Mouse (Mus musculus): ENCODE data around the gene Tnp2. TPM values are rescaled to one million over a fixed set of nuclear protein-coding genes. Genes with fewer than 3 reads are reported as not detected.

The Tnp2 gene
- polyA plus RNA-seq, 1 experiment from 2014 or later = not detected

DNA sequence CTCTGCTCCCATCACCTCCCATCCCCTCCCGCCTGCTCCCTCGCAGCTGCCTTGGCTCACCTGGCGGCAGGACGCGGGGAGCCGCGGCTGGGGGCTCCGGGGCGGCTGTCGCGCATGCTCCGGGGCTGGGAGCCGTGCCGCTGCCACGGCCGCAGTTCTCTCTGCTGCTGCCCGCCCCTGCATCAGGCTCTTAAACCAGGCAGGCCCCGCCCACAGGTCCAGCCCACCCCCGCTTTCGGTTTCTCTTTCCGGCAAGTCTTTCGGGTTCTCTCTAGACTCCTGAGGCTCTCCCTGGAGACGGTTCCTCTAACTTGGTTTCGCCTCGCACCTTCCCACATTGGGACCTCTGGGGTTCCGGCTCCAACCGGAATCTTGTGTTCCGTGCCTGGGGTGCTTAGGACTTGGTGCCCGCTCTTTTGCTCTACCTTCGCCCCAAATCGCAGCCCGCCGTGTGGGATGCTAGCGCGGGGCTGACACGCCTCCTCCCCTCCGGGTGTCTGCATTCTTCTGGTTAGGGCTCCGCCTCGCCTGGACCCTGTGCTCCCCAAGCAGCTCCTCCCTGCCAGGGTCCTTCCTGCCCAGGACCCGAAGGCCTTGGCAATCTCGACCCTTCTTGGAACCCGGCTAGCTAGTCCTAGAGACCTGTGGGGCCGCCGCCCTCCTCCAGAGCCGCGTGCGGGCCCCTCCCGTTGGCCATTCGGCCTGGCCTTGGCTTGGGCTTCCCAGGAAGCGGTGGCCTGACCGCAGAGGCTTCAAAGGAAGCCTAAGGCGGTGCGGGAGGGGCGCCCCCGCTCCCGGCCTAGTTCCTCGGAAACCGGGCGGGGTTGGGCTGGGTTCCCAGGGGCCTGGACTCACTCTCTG, 2.9 kb downstream of the Tnp2 start, which contains the start of gene Socs1:
Gene Socs1 (minus strand): TSS at position 166 of the 861 bp plus-strand sequence.
- ATAC-seq (ENCODE audit: low read depth) = peak; percentile 88
- H3K9me3 ChIP-seq (ENCODE audit: control insufficient read depth, low read length) = no peaks in the 10 kb centered on the region
- H3K4me3 ChIP-seq (ENCODE audit: low read depth, low read length) = peak within 1 kb of the TSS; percentile 57

GRCm38 (mm10) chr16:10784793-10785370, 3.6 kb downstream of the Tnp2 start:
- H3K36me3 ChIP-seq (ENCODE audit: control insufficient read depth, insufficient read depth, low read length) = no peaks in the 10 kb centered on the region
- peaks cover 6% of the 10 kb centered on the region for H3K4me1 ChIP-seq (ENCODE audit: control insufficient read depth, insufficient read depth, low read length)
- peak overlapping the region; percentile 100 for H3K4me2 ChIP-seq (ENCODE audit: low read depth, low read length)
- under 1% methylated on average over 47 of the region's 55 CpGs for WGBS
- peak; percentile 87 for ATAC-seq (ENCODE audit: low read depth)
- peak overlapping the region; percentile 67 for H3K9ac ChIP-seq (replicated peaks; ENCODE audit: low read depth, low read length)
- H3K4me3 ChIP-seq (ENCODE audit: low read depth, low read length) = peak overlapping the region; percentile 57
- peak overlapping the region; percentile 88 for H3K27ac ChIP-seq (ENCODE audit: low read depth, low read length)
- H3K27me3 ChIP-seq (ENCODE audit: control insufficient read depth, insufficient read depth, low read length) = 0 out of 2 replicates have a peak, but pooled peaks cover 3% of the 10 kb centered on the region
- H3K9me3 ChIP-seq (ENCODE audit: control insufficient read depth, low read length) = no peaks in the 10 kb centered on the region

More for the DNA sequence above, 2.9 kb downstream of the Tnp2 start, which contains the start of gene Socs1:
- peaks cover 6% of the 10 kb centered on the region for H3K4me1 ChIP-seq (ENCODE audit: control insufficient read depth, insufficient read depth, low read length)
- H3K9ac ChIP-seq (replicated peaks; ENCODE audit: low read depth, low read length) = peak within 1 kb of the TSS; percentile 67
- H3K4me2 ChIP-seq (ENCODE audit: low read depth, low read length) = peak within 1 kb of the TSS; percentile 100
- 0 out of 2 replicates have a peak, but pooled peaks cover 3% of the 10 kb centered on the region for H3K27me3 ChIP-seq (ENCODE audit: control insufficient read depth, insufficient read depth, low read length)
- H3K27ac ChIP-seq (ENCODE audit: low read depth, low read length) = peak within 1 kb of the TSS; percentile 88
- WGBS = under 1% methylated on average over 50 of the region's 59 CpGs
- no peaks in the 10 kb centered on the region for H3K36me3 ChIP-seq (ENCODE audit: control insufficient read depth, insufficient read depth, low read length)

- peak overlapping the region; percentile 100 for H3K4me2 ChIP-seq (ENCODE audit: low read depth, low read length)
- peaks cover 6% of the 10 kb centered on the region for H3K4me1 ChIP-seq (ENCODE audit: control insufficient read depth, insufficient read depth, low read length)
- H3K27ac ChIP-seq (ENCODE audit: low read depth, low read length) = peak overlapping the region; percentile 34; the same call in 1 of the 2 replicates
- peak overlapping the region; percentile 67 for H3K9ac ChIP-seq (replicated peaks; ENCODE audit: low read depth, low read length)
- 0 out of 2 replicates have a peak, but pooled peaks cover 3% of the 10 kb centered on the region for H3K27me3 ChIP-seq (ENCODE audit: control insufficient read depth, insufficient read depth, low read length)
- no peaks in the 10 kb centered on the region for H3K9me3 ChIP-seq (ENCODE audit: control insufficient read depth, low read length)
- peak overlapping the region; percentile 57 for H3K4me3 ChIP-seq (ENCODE audit: low read depth, low read length)
- no peaks in the 10 kb centered on the region for H3K36me3 ChIP-seq (ENCODE audit: control insufficient read depth, insufficient read depth, low read length)
- WGBS = 4% methylated on average over 69 of the region's 81 CpGs
- peak; percentile 1; the same call in 1 of the 2 replicates for ATAC-seq (ENCODE audit: low read depth)
Observed at GRCm38 (mm10) chr16:10783883-10784792, 4.3 kb downstream of the Tnp2 start.

GRCm38 (mm10) chr16:10783451-10783850, 5.0 kb downstream of the Tnp2 start:
- no peak for ATAC-seq (ENCODE audit: low read depth)
- WGBS = 57% methylated on average over 8 of the region's 8 CpGs
- Histone ChIP-seq H3K4me2 (ENCODE audit: low read depth, low read length) (peak overlapping the region; percentile 100), H3K9ac (replicated peaks; ENCODE audit: low read depth, low read length) (no peak overlapping the region), H3K36me3 (ENCODE audit: control insufficient read depth, insufficient read depth, low read length) (no peaks in the 10 kb centered on the region), H3K4me1 (ENCODE audit: control insufficient read depth, insufficient read depth, low read length) (peaks cover 6% of the 10 kb centered on the region), H3K9me3 (ENCODE audit: control insufficient read depth, low read length) (no peaks in the 10 kb centered on the region), H3K27ac (ENCODE audit: low read depth, low read length) (no peak overlapping the region), H3K4me3 (ENCODE audit: low read depth, low read length) (peak overlapping the region; percentile 57; the same call in 1 of the 2 replicates), H3K27me3 (ENCODE audit: control insufficient read depth, insufficient read depth, low read length) (0 out of 2 replicates have a peak, but pooled peaks cover 3% of the 10 kb centered on the region)

GRCm38 (mm10) chr16:10783152-10783434, 5.4 kb downstream of the Tnp2 start:
- Histone ChIP-seq H3K4me3 (ENCODE audit: low read depth, low read length) (no peak overlapping the region), H3K9ac (replicated peaks; ENCODE audit: low read depth, low read length) (no peak overlapping the region), H3K27ac (ENCODE audit: low read depth, low read length) (no peak overlapping the region)

GRCm38 (mm10) chr16:10782377-10783151, 5.9 kb downstream of the Tnp2 start:
- no peak for ATAC-seq (ENCODE audit: low read depth)
- Histone ChIP-seq H3K36me3 (ENCODE audit: control insufficient read depth, insufficient read depth, low read length) (no peaks in the 10 kb centered on the region), H3K4me3 (ENCODE audit: low read depth, low read length) (no peak overlapping the region), H3K27ac (ENCODE audit: low read depth, low read length) (no peak overlapping the region), H3K27me3 (ENCODE audit: control insufficient read depth, insufficient read depth, low read length) (0 out of 2 replicates have a peak, but pooled peaks cover 3% of the 10 kb centered on the region), H3K9ac (replicated peaks; ENCODE audit: low read depth, low read length) (no peak overlapping the region; the same call in 1 of the 2 replicates), H3K9me3 (ENCODE audit: control insufficient read depth, low read length) (no peaks in the 10 kb centered on the region), H3K4me1 (ENCODE audit: control insufficient read depth, insufficient read depth, low read length) (peaks cover 6% of the 10 kb centered on the region), H3K4me2 (ENCODE audit: low read depth, low read length) (0 out of 2 replicates have a peak overlapping the region, but pooled peaks have one; percentile 6)
- 54% methylated on average over 6 of the region's 6 CpGs for WGBS

More at GRCm38 (mm10) chr16:10783152-10783434, 5.4 kb downstream of the Tnp2 start:
- Histone ChIP-seq H3K4me2 (ENCODE audit: low read depth, low read length) (peak overlapping the region; percentile 100; the same call in 1 of the 2 replicates), H3K36me3 (ENCODE audit: control insufficient read depth, insufficient read depth, low read length) (no peaks in the 10 kb centered on the region), H3K4me1 (ENCODE audit: control insufficient read depth, insufficient read depth, low read length) (peaks cover 6% of the 10 kb centered on the region), H3K9me3 (ENCODE audit: control insufficient read depth, low read length) (no peaks in the 10 kb centered on the region), H3K27me3 (ENCODE audit: control insufficient read depth, insufficient read depth, low read length) (0 out of 2 replicates have a peak, but pooled peaks cover 3% of the 10 kb centered on the region)
- WGBS = 47% methylated on average over 1 of the region's 1 CpGs
- no peak for ATAC-seq (ENCODE audit: low read depth)

DNA sequence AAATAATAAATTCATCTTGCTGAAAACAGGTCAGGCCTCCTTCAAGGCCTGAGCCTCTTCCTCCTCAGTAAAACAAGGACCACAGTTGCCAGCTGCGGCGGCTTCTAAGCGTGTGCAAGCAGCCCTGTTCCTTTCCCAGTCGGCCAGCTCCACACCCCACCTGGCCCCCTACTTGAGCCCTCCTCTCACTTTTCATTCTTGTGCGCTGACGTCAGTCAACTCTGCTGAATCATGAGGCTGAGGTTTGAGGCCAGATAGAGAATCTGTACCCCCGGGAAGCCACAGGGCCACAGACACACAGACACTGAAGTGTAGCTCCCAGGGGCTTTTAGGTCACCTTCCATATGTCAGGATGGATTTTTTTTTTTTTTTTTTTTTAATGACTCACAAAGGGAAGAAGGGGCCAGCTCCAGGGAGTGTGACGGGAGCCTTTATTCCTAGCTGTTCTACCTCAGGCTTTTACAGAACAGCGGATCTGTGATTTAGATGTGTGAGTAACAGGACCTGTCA, 6.5 kb downstream of the Tnp2 start:
- Histone ChIP-seq H3K36me3 (ENCODE audit: control insufficient read depth, insufficient read depth, low read length) (no peaks in the 10 kb centered on the region), H3K27me3 (ENCODE audit: control insufficient read depth, insufficient read depth, low read length) (0 out of 2 replicates have a peak, but pooled peaks cover 3% of the 10 kb centered on the region), H3K4me2 (ENCODE audit: low read depth, low read length) (0 out of 2 replicates have a peak overlapping the region, but pooled peaks have one; percentile 6), H3K4me3 (ENCODE audit: low read depth, low read length) (no peak overlapping the region), H3K9ac (replicated peaks; ENCODE audit: low read depth, low read length) (no peak overlapping the region; the same call in 1 of the 2 replicates), H3K4me1 (ENCODE audit: control insufficient read depth, insufficient read depth, low read length) (peaks cover 6% of the 10 kb centered on the region), H3K27ac (ENCODE audit: low read depth, low read length) (no peak overlapping the region), H3K9me3 (ENCODE audit: control insufficient read depth, low read length) (no peaks in the 10 kb centered on the region)
- no peak for ATAC-seq (ENCODE audit: low read depth)
- 45% methylated on average over 9 of the region's 9 CpGs for WGBS

All from neural tube, embryonic 14.5 days (tissue).